ENCODE assay signal across 7 mouse cellular contexts in genomic region chr9:56508835-56509451, GRCm38 (mm10).
DNase-seq lines count a peak whose midpoint lies in the region; ATAC-seq and TF ChIP-seq lines count a peak whose summit lies in the region.

No protein-coding gene starts in this region.

- H3K4me2 ChIP-seq in heart, embryonic 14.5 days (ENCODE audit: low read length), result no peak overlapping the region
- H3K4me2 ChIP-seq in lung, postnatal 0 days (replicated peaks; ENCODE audit: low read depth, low read length), result no peak overlapping the region

- intact Hi-C loops in left cerebral cortex, postnatal 4 days (cut with DNase I), result loop anchor here (5.0 kb wide), 3 partner anchors 92 to 297 kb away; partner anchors contain the start of genes Hmg20a and Peak1

- no peak overlapping the region for H3K9ac ChIP-seq in heart, embryonic 14.5 days (ENCODE audit: low read length)
- no peak overlapping the region for H3K9ac ChIP-seq in lung, postnatal 0 days (replicated peaks; ENCODE audit: low read depth)

- no peaks in the 10 kb centered on the region for H3K27me3 ChIP-seq in C2C12 (ENCODE audit: control insufficient read depth, insufficient read depth, insufficient read length)
- H3K27me3 ChIP-seq in heart, embryonic 14.5 days (ENCODE audit: control insufficient read depth, insufficient read depth, low read length), result no peaks in the 10 kb centered on the region
- no peaks in the 10 kb centered on the region for H3K27me3 ChIP-seq in lung, postnatal 0 days (replicated peaks; ENCODE audit: insufficient read depth, low read length)

- no peaks in the 10 kb centered on the region for H3K79me3 ChIP-seq in C2C12 (ENCODE audit: low read depth)

- H3K9me3 ChIP-seq in heart, embryonic 14.5 days (ENCODE audit: control insufficient read depth, low read length), result no peaks in the 10 kb centered on the region
- H3K9me3 ChIP-seq in lung, postnatal 0 days (ENCODE audit: low read length), result no peaks in the 10 kb centered on the region

- H3ac ChIP-seq in C2C12 (ENCODE audit: control insufficient read depth, insufficient read length, low read depth), result peak overlapping the region; percentile 50

- no peak for TF ChIP-seq CTCF in C2C12 (IDR thresholded peaks at IDR 0.05; ENCODE audit: control insufficient read depth, insufficient read depth, insufficient read length)
- peak; percentile 7; the same call in 1 of the 2 replicates for TF ChIP-seq CTCF in lung, postnatal 0 days (IDR thresholded peaks at IDR 0.05)

- H3K27ac ChIP-seq in heart, embryonic 14.5 days (replicated peaks in 1 of 2; ENCODE audit: control insufficient read depth in 1 of 2, insufficient read depth in 1 of 2, low read depth in 2 of 2, low read length in 2 of 2), result peak overlapping the region; percentile 46 to 98; a peak in 3 of 4 replicates
- H3K27ac ChIP-seq in lung, postnatal 0 days (ENCODE audit: low read length), result peak overlapping the region; percentile 95

- H3K4me3 ChIP-seq in C2C12 (ENCODE audit: insufficient read depth, poor library complexity, severe bottlenecking), result no peak overlapping the region
- H3K4me3 ChIP-seq in heart, embryonic 14.5 days (ENCODE audit: control insufficient read depth in 1 of 2, insufficient read depth in 1 of 2, low read depth in 1 of 2, low read length in 2 of 2), result no peak overlapping the region
- H3K4me3 ChIP-seq in lung, postnatal 0 days (ENCODE audit: low read depth, low read length), result no peak overlapping the region

- no peaks in the 10 kb centered on the region for H3K36me3 ChIP-seq in C2C12 (ENCODE audit: control insufficient read depth, insufficient read depth)
- H3K36me3 ChIP-seq in heart, embryonic 14.5 days (ENCODE audit: control insufficient read depth, insufficient read depth, low read length), result no peaks in the 10 kb centered on the region
- no peaks in the 10 kb centered on the region for H3K36me3 ChIP-seq in lung, postnatal 0 days (ENCODE audit: insufficient read depth, low read length)

- TF ChIP-seq EP300 in lung, postnatal 0 days (IDR thresholded peaks at IDR 0.05), result peak; percentile 92

- H3K79me2 ChIP-seq in C2C12 (ENCODE audit: control insufficient read depth, insufficient read depth), result no peaks in the 10 kb centered on the region

- peaks cover 44 to 48% of the 10 kb centered on the region in 2 experiments for H3K4me1 ChIP-seq in heart, embryonic 14.5 days (ENCODE audit: control insufficient read depth in 2 of 2, insufficient read depth in 2 of 2, low read length in 2 of 2)
- peaks cover 27% of the 10 kb centered on the region for H3K4me1 ChIP-seq in lung, postnatal 0 days (ENCODE audit: insufficient read depth, low read depth, low read length)

- no peak for ATAC-seq in heart, embryonic 14.5 days (ENCODE audit: insufficient number of reproducible peaks, insufficient read depth, low FRiP score, low read depth)
- ATAC-seq in lung, postnatal 0 days, result peak; percentile 51

- WGBS in heart, embryonic 14.5 days, result 33% methylated on average over 11 of the region's 11 CpGs
- WGBS in lung, postnatal 0 days, result 11% methylated on average over 11 of the region's 11 CpGs

- DNase-seq in Muller cell, postnatal 12 days (ENCODE audit: inconsistent ontology term), result peak; percentile 90
- DNase-seq in lung, postnatal 0 days (ENCODE audit: low spot score), result peak; percentile 90
- DNase-seq in yolk sac, embryonic 10.5 days (ENCODE audit: low spot score), result no peak
- DNase-seq in spleen, adult 12 weeks (ENCODE audit: low spot score), result no peak
- no peak for DNase-seq in left cerebral cortex, postnatal 4 days

TF ChIP-seq in C2C12, 6 proteins besides CTCF, POLR2A, EP300 and RAD21:
- TF ChIP-seq MAX (IDR thresholded peaks at IDR 0.05), result peak; percentile 58
- TF ChIP-seq CEBPB (IDR thresholded peaks at IDR 0.05; ENCODE audit: low read depth), result peak; percentile 81
- no peak for TF ChIP-seq FOSL1 (IDR thresholded peaks at IDR 0.05; ENCODE audit: insufficient read depth, low read length, poor library complexity, severe bottlenecking)
TF ChIP-seq in C2C12: peak in this region for 2.

Comparison
In these comparisons a context has a peak if more than half of its experiments do, and no peak if none do; other contexts are left out.
1. DNase-seq: peak in Muller cell, postnatal 12 days (single experiment) and lung, postnatal 0 days (single experiment); none in yolk sac, embryonic 10.5 days (single experiment), spleen, adult 12 weeks (single experiment) and left cerebral cortex, postnatal 4 days (single experiment).